Mouse (Mus musculus) liver, postnatal 0 days (tissue): ENCODE data around the gene Pnrc1.

Experiments used
- CTCF ChIP-seq: sonication (generic); IDR thresholded peaks from 2 replicates; pipeline ENCODE4 v1.5.1; 2016; ENCODE audit warnings: antibody characterized with exemption, low read depth
- EP300 ChIP-seq: IDR thresholded peaks from 2 replicates; pipeline ENCODE4 v1.6.1; 2016; ENCODE audit warnings: antibody characterized with exemption, low read depth, mild to moderate bottlenecking

DNA sequence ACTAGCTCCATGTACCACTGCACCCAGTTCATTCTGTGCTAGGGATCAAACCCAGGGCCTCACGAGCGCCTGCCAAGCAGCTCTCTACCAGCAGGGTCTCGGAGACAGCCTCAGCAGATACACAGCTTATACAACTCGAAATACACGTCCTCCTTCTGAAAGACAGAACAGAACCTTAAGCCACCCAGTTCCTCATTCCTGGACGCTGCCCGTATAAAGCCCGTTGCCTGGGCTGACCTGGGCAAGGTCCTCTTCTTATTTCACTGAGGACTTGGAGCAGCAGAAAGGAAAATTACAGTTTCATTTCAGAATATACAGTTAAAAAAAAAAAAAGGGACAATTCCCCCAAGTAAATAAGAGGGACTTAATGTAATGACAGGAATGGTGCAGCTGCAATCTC is 4.5 kb downstream of the Pnrc1 start:
- TF ChIP-seq EP300, result no peak
- no peak for TF ChIP-seq CTCF
